Mouse (Mus musculus): ENCODE results near the gene Gm28845.
A peak's percentile ranks its signal among the peaks of the same experiment; 100 is the strongest.

Gm28845 gene

DNA sequence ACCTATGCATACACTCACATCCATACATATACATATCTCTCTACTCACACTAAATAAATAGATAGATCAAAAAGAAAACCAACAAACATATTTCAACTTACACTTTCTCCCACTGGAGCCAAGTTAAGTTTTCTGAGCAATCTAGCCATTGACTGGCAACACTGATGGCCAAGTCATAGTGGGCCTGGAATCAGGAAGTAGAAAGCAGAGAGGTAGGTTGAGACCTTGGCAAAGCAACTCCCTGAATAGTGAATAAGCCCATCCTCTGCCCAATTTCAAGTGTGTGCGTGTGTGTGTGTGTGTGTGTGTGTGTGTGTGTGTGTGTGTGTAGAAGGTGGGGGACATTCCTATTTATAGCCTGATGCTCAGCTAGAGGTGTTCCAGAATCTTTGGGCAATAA, at the start of gene Gm28845:
Gene Gm28845, minus strand, starts transcription at position 121 of the 400 bp plus-strand sequence.
- no peak for DNase-seq (ENCODE audit: low spot score in 2 of 2)

- no peak for DNase-seq (ENCODE audit: low spot score in 2 of 2)
Observed at GRCm38 (mm10) chr1:65167496-65167895, 48.1 kb upstream of the Gm28845 start.

DNA sequence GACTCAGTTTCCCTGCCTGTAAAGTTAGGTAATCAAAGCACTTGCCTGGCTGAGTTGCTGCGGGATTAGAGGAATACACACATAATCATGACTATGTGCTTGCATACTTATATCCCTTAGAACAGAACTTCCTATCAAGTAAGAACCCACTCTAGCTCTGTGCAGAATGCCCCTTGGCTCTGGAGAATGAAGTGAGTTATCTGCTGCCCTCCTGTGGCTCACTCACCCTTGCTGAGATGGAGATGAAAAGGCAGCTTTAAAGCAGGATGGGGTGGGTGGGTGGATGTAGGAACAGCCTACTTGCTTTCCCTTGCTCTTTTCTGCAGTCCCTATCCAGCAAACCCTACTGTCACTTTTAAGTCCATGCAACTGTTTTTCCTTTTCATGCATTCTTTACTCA, 42.9 kb upstream of the Gm28845 start:
- no peak for DNase-seq (ENCODE audit: low spot score in 2 of 2)

DNA sequence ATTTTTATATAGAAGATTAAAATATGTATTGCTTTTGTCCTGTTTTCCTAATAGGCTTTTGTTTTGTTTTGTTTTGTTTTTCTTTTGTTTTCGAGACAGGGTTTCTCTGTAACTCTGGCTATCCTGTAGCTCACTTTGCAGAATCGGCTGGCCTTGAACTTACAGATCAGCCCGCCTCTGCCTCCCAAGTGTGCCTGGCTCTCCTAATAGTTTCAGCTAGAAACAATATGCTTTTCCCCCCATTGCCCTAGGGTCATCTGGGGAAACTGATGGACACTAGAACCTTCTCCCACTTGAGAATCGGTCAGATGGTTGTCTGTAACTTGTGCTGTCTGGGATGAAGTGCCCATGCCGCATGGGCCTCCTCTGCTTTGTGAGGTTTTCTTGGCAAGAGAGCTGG, 36.8 kb upstream of the Gm28845 start:
- DNase-seq (ENCODE audit: low spot score in 2 of 2): no peak

- DNase-seq (ENCODE audit: low spot score in 2 of 2): no peak
Observed at GRCm38 (mm10) chr1:65154814-65155213, 35.5 kb upstream of the Gm28845 start.

DNA sequence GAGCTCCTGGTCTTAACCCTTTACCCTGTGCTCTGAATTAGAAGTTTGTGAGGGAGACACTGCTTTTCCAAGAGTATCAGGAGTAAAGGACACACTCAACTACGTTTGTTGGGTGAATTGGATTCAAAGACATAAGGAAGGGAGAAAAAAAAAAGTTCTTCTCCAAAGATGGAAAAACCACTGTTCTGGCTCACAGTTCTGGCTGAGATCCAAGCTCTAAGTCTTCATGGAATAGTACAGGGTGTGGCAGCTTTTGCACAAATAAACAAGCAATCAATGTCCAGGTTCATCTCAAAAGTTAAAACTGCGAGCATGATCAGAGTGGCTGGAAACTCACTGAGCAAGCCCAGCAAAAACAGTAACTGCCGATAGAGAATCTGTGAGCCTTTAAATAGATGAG, 28.6 kb upstream of the Gm28845 start:
- DNase-seq (ENCODE audit: low spot score in 2 of 2): no peak

- DNase-seq (ENCODE audit: low spot score in 2 of 2): no peak
Observed at GRCm38 (mm10) chr1:65147326-65147725, 28.0 kb upstream of the Gm28845 start.

GRCm38 (mm10) chr1:65146601-65147000, 27.2 kb upstream of the Gm28845 start:
- no peak for DNase-seq (ENCODE audit: low spot score in 2 of 2)

DNA sequence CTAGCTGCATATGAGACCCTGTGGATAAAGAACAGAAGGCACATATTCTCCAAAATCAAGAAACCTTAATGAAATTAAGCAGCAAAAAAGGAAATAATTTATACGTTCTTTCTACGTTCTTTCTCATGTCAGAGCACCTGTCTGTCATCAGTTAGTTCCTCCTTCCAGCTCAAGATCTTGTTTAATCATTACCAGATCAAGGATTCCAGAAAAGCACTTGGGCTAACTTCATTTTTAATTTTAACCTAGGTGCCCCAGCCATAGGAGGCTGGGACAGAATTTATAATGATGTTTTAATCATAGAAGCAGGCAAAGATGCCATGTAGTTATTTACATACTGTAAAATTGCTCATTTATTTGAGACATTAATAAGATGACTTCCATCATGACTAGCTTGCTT, 25.4 kb upstream of the Gm28845 start:
- DNase-seq (ENCODE audit: low spot score in 2 of 2): no peak

DNA sequence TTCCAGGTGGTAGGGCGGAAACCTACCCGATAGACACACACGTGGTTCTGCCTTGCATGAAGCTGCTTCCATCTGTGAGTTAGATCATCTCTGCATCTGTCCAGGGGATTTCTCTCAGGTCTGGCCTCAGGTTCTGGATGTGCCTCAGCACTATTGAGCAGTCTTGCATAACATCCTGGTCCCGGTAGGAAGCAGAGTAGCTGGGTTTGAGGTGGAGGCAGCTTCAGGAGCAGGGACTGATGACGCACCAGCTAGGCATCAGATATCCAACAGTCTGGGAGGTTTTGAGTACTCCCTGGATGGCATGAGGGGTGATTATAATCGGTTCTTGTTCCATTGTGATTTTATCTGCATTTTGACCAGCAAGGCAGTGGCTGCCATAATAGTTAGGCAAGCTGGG, 18.2 kb upstream of the Gm28845 start:
- no peak for DNase-seq (ENCODE audit: low spot score in 2 of 2)

- DNase-seq (ENCODE audit: low spot score in 2 of 2): no peak
Observed at GRCm38 (mm10) chr1:65132833-65133232, 13.5 kb upstream of the Gm28845 start.

- no peak for DNase-seq (ENCODE audit: low spot score in 2 of 2)
Observed at GRCm38 (mm10) chr1:65131671-65132070, 12.3 kb upstream of the Gm28845 start.

GRCm38 (mm10) chr1:65130226-65130625, 10.9 kb upstream of the Gm28845 start:
- no peak for DNase-seq (ENCODE audit: low spot score in 2 of 2)

DNA sequence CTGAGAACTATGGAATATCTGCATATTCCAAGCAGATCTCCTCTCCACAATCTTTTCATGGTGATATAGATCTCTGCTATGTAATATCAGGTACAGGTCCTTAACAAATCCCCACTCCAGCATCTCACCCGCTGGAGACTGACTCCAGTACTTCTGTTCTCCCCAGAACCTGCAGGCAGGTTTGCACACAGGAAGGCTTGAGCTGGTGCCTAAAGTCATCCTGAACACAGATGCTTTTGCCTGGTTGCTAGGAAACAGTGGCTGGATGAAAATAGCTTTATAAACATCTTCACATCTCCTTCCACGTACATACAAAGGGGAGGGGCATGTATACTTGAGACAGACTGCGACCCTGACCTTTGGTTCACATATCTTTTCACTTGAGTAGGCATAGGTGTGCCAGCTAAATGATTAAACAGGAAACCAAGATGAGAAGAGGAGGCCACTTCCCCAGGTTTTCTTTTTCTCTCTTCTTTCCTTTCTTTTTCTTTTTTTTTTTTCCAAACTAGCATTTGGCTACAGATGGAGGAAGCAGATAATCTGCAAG, 10.3 kb upstream of the Gm28845 start:
- DNase-seq (ENCODE audit: low spot score in 2 of 2): no peak

- no peak for DNase-seq (ENCODE audit: low spot score in 2 of 2)
Observed at GRCm38 (mm10) chr1:65122574-65123372, 3.4 kb upstream of the Gm28845 start, which contains the start of gene D630023F18Rik. TSS of gene D630023F18Rik (minus strand) at chr1:65123214.

DNA sequence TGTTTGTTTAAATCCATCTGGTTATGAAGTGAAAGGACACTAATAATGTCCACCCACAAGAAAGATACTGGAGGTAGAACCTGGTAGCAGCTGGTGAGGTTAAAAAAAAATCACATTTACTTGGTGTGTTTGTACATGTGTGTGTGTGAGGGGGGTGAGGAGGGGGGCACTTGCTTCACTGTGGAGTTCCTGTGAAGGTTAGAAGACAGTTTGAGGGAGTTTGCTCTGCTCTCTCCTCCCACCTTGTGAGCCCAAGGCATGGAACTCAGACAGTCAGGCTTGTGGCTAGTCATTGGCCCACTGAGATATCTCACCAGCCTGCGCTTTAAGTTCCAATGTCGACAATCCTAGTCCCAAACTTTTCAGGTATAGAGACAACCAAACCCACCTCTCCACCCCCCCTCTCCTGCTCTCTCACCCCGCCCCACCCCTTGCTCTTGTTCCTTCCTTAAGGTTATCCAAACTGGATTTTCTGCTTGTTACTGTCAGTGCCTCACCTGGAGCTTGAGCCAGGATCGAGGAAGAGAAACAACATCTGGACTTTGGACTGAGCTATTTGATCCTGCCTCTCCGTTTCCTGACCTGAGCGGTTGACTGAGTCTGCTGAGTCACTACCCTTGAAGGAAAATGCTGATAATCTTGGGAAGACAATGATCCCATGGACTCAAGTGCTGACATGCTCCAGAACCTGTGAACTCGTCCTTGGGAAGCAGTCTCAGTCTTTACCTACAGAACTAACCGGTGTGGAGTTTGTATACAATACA, 1.0 kb downstream of the Gm28845 start:
- no peak for DNase-seq (ENCODE audit: low spot score in 2 of 2)

DNA sequence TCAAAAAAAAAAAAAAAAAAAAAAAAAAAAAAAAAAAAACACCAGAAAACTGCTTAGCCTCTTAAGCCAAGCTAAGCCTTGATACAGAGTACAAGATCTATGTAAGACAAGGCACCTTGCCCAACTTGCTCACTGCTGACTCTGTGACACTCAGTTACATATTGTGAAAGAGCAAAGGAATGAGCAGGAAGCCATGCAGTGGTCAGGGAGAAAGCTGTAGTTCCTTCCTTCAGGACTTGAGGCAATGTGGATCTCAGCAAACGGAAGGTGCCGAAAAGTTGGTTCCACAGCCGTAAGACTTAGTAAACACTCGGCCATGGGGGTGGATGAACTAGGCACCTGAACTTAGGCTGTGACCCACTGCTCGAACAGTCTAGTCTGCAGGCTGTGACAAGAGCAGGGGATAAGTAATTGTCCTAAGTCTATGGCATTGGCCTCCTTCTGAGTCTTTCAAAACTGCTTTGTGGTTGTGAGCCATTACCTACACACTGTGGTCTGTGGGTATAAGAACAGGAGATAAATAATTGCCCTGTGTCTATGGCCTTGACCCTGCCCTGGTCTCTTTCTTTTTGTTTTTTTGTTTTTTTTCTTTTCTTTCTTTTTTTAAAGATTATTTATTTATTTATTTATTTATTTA, 5.7 kb downstream of the Gm28845 start:
- DNase-seq (ENCODE audit: low spot score in 2 of 2): no peak

DNA sequence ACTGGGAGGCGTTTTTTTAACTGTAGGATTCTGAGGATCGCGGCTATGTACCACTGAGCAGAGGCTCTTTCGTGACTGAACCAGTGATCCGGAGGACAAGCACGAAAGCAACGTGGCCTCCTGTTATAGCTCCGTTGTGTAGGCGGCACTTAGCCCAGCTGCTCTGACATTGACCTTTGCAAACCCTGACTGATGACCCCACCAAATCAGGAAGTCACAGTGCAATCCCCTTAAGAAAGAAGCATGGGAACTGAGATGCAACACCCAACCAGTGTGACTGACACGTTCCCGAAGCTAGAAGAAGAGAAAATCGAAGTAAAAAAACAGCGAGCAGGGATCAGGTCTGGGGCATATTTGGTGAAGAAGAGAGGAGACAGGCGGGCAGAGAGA, 6.6 kb downstream of the Gm28845 start:
- no peak for DNase-seq (ENCODE audit: low spot score in 2 of 2)

DNA sequence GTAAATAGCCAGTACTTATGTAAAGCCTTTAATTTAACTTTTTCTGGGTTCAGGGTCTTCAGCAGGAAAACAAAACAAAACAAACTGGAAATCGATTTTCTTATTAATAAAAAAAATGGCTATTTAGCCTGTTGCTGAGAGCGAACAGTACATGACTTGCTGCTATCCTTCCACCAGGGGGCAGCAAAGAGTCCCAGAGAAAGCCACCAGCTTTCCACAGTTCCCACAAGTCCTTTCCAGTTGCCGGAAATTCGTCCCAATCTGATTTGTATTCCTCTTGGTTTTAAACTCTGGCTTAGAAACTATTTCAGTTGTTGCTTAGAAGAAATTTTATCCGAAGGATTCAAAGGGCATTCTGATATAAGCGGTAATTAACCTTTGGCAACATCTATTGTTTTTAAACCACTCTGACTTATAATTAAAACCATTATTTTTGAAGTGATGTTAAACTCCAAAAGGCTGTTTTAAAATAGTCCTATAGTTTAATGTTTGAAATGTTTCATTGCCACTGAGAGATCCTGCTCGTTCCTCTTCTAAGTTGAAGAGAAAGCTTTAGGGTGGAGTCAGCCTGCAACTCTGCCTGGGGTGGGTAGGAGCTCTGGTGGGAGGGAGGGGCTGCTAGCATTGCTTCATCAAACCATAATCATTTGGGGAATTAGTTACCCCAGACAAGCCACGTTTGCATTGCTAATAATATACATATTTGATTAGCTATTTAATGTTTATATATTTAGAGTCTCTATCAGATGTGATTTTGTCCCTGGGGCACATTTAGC, 7.1 kb downstream of the Gm28845 start:
- peak; percentile 42 to 73 for DNase-seq (ENCODE audit: low spot score in 2 of 2)

GRCm38 (mm10) chr1:65109756-65110435, 9.5 kb downstream of the Gm28845 start:
- DNase-seq (ENCODE audit: low spot score in 2 of 2): no peak

- no peak for DNase-seq (ENCODE audit: low spot score in 2 of 2)
Observed at GRCm38 (mm10) chr1:65109196-65109595, 10.2 kb downstream of the Gm28845 start.

Data from urinary bladder, postnatal 4 days (tissue).